Mouse (Mus musculus): Measurements from ENCODE around the gene Mlana. TPM values are rescaled to one million over a fixed set of nuclear protein-coding genes. Genes with fewer than 3 reads are reported as not detected.

Gene Mlana
- total and polyA plus RNA-seq, 3 experiments = not detected

DNA sequence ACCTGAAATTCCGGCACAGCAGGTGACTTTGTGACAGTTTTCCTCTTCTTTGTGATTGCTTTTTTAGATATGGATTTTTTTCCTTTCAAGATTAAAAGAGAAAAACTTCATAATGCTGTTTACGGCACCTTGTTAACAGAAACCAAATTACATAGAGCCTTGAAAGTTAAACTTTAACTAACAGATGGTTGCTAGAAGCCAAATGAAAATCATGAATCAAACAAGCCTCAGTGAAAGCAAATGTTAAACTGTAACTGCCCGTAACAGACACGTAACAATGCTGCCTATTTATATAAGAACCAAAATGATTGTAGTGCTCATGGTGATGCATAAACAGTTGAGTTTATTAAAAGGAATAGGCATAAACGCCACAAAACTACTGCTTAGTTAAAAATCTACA is 45.9 kb downstream of the Mlana start:
- Histone ChIP-seq H3K4me1 (ENCODE audit: insufficient read depth, low read depth, low read length) (no peaks in the 10 kb centered on the region), H3K27me3 (ENCODE audit: insufficient read depth, low read length) (no peaks in the 10 kb centered on the region), H3K4me3 (ENCODE audit: low read depth, low read length) (no peak overlapping the region), H3K36me3 (replicated peaks) (peaks cover 10% of the 10 kb centered on the region), H3K9me3 (replicated peaks) (no peaks in the 10 kb centered on the region)
- ATAC-seq (ENCODE audit: extremely low read depth, insufficient number of reproducible peaks, low FRiP score, poor library complexity, severe bottlenecking) = no peak
- DNase-seq (ENCODE audit: low spot score) = no peak
- no peak for TF ChIP-seq GATA1 (IDR thresholded peaks at IDR 0.05; ENCODE audit: borderline replicate concordance, low read length)
- TF ChIP-seq TAL1 (conservative IDR thresholded peaks at IDR 0.05; ENCODE audit: low read depth, low read length) = no peak
- TF ChIP-seq CTCF (IDR thresholded peaks at IDR 0.05; ENCODE audit: low read depth, low read length) = no peak

DNA sequence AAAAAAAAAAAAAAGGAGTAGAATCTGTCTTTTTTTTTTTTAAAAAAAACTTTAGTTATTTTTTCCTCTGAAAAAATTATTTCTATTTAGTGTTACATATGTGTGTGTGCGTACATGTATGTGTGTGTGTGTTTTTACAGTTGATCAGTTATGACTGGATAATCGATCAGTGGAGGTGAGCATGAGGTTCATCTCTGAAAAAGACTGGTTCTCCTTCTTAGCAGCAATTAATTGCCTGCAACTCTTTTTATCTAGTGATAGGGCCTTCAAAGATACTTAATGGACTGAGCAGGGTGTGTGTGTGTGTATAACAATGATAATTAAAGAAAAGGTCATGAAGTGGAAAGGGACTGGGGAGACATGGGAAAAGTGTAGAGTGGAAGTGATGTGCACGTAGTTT is 53.4 kb downstream of the Mlana start:
- no peak overlapping the region for H3K4me3 ChIP-seq (ENCODE audit: low read depth, low read length)
- DNase-seq (ENCODE audit: low spot score) = no peak

DNA sequence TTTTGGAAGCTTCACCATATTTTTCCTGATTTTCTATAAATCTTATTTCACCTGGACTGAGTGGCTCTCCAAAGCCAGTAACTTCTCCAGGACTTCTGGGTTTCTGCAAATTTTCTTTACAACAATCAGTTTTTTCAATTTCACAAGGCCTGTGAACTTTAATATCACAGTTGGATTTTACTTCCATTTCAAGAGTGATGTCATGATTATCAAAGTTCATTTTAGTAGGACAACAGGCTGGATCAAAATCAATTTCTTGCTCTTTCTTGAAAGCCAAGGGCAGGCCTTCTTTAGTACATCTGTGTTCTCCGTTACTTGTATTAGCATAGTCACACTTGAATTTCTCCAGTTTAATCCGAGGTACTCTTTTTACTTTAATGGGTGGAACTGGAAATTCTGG is 56.3 kb downstream of the Mlana start:
- Histone ChIP-seq H3K27me3 (ENCODE audit: insufficient read depth, low read length) (no peaks in the 10 kb centered on the region), H3K4me3 (ENCODE audit: low read depth, low read length) (no peak overlapping the region), H3K4me1 (ENCODE audit: insufficient read depth, low read depth, low read length) (no peaks in the 10 kb centered on the region), H3K36me3 (replicated peaks) (peaks cover 15% of the 10 kb centered on the region), H3K9me3 (replicated peaks) (no peaks in the 10 kb centered on the region)
- ATAC-seq (ENCODE audit: extremely low read depth, insufficient number of reproducible peaks, low FRiP score, poor library complexity, severe bottlenecking) (no peak), DNase-seq (ENCODE audit: low spot score) (no peak)
- TF ChIP-seq GATA2 (IDR thresholded peaks at IDR 0.05; ENCODE audit: borderline replicate concordance, low read depth, low read length) = no peak
- TF ChIP-seq CTCF (IDR thresholded peaks at IDR 0.05; ENCODE audit: low read depth, low read length) = no peak

More for the DNA sequence above, 53.4 kb downstream of the Mlana start:
- Histone ChIP-seq H3K9me3 (replicated peaks) (no peaks in the 10 kb centered on the region), H3K36me3 (replicated peaks) (peaks cover 18% of the 10 kb centered on the region), H3K4me1 (ENCODE audit: insufficient read depth, low read depth, low read length) (no peaks in the 10 kb centered on the region), H3K27me3 (ENCODE audit: insufficient read depth, low read length) (no peaks in the 10 kb centered on the region)
- TF ChIP-seq GATA2 (IDR thresholded peaks at IDR 0.05; ENCODE audit: borderline replicate concordance, low read depth, low read length) (no peak), CTCF (IDR thresholded peaks at IDR 0.05; ENCODE audit: low read depth, low read length) (no peak), TAL1 (conservative IDR thresholded peaks at IDR 0.05; ENCODE audit: low read depth, low read length) (no peak), GATA1 (IDR thresholded peaks at IDR 0.05; ENCODE audit: borderline replicate concordance, low read length) (no peak), POLR2AphosphoS5 (IDR thresholded peaks at IDR 0.05; ENCODE audit: insufficient replicate concordance, low read depth, low read length) (no peak)
- ATAC-seq (ENCODE audit: extremely low read depth, insufficient number of reproducible peaks, low FRiP score, poor library complexity, severe bottlenecking) = no peak

Other genes starting within 250 kb of the Mlana start
- 45.0 and 59.1 TPM in 2 replicates for gene Ric1, start 175.5 kb upstream of the Mlana start, total RNA-seq (2014; fragmentation: Nextera tagmentation)
- 50.5 and 50.7 TPM in 2 replicates for gene Ric1, start 175.5 kb upstream of the Mlana start, total RNA-seq (2017)
- gene Ric1, start 175.5 kb upstream of the Mlana start, polyA plus RNA-seq (2012) = 10.8 and 13.5 TPM in 2 replicates
- 19.3 and 22.4 TPM in 2 replicates for gene Ermp1, start 49.4 kb upstream of the Mlana start, total RNA-seq (2014; fragmentation: Nextera tagmentation)
- 22.6 and 22.8 TPM in 2 replicates for gene Ermp1, start 49.4 kb upstream of the Mlana start, total RNA-seq (2017)
- 11.4 and 14.2 TPM in 2 replicates for gene Ermp1, start 49.4 kb upstream of the Mlana start, polyA plus RNA-seq (2012)
- 47.5 TPM in 2 replicates for gene 9930021J03Rik, start 108.2 kb downstream of the Mlana start, total RNA-seq (2014; fragmentation: Nextera tagmentation)
- gene 9930021J03Rik, start 108.2 kb downstream of the Mlana start, total RNA-seq (2017) = 13.0 and 15.1 TPM in 2 replicates
- gene 9930021J03Rik, start 108.2 kb downstream of the Mlana start, polyA plus RNA-seq (2012) = 1.7 and 2.1 TPM in 2 replicates
- gene Ranbp6, start 115.2 kb downstream of the Mlana start, total RNA-seq (2014; fragmentation: Nextera tagmentation) = 13.8 and 17.2 TPM in 2 replicates
- 28.2 and 30.2 TPM in 2 replicates for gene Ranbp6, start 115.2 kb downstream of the Mlana start, total RNA-seq (2017)
- gene Ranbp6, start 115.2 kb downstream of the Mlana start, polyA plus RNA-seq (2012) = 0.84 and 1.9 TPM in 2 replicates
- gene Il33, start 227.3 kb downstream of the Mlana start, total RNA-seq (2014; fragmentation: Nextera tagmentation) = 0.60 and 0.92 TPM in 2 replicates
- gene Il33, start 227.3 kb downstream of the Mlana start, total RNA-seq (2017) = 0.46 and 0.49 TPM in 2 replicates
- 0.03 TPM in 2 replicates for gene Il33, start 227.3 kb downstream of the Mlana start, polyA plus RNA-seq (2012)